Mouse (Mus musculus) liver, adult 2 months (tissue): ENCODE results near the gene Arr3.

Experiments
- CTCF ChIP-seq: fragments of 200-500 bp; IDR thresholded peaks from 2 replicates; pipeline ENCODE4 v1.5.1; 2011; ENCODE audit warnings: low read depth, low read length, control low read depth
- POLR2A ChIP-seq: fragments of 200-500 bp; IDR thresholded peaks from 2 replicates; pipeline ENCODE4 v1.6.1; 2011; ENCODE audit warnings: low read length, control low read depth; ENCODE audit not compliant: insufficient read depth; ENCODE audit errors: extremely low read depth

DNA sequence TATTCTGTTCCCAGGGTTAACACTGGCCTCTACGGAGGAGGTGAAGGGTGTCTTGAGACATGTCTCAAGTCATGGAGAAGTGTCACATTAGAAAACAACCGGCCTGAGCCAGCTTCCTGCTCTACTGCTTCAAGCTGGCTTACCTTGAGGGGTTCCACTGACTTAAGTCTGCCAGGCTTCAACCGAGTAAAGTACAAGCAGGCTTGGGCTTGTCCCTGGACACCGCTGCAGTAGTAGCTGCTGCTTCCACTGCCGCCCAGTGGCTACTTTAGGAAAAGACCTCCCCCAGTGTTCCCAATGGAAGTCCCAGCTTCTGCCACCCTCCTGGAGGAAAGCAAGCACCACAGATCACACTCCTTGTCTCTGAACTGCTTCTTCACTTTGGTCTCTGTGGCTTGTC lies 7.9 kb upstream of the Arr3 start:
- peak; percentile 79 for TF ChIP-seq CTCF
- TF ChIP-seq POLR2A: no peak
